Mouse (Mus musculus): ENCODE measurements around the gene Tex21.

DNA sequence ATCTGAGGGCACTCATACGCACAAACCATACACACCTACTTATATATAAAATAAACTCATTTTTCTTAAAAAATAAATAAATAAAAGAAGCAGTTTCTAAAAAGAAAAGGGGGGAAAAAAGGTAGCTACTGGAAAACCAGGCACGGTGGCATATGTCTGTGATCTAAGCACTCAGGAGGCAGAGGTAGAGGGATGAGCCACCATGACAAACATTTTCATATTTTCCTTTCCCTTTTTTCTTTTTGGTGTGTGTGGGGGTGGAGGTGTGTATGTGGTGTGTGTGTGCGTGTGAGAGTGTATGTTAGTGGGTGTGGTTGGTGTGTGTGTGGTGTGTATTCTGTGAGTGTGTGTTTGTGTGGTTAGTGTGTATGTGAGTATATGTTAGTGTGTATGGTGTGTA, 5.9 kb downstream of the Tex21 start:
- TF ChIP-seq ZNF384 (IDR thresholded peaks at IDR 0.05; ENCODE audit: low read depth, low read length) = no peak
- TF ChIP-seq POLR2A (IDR thresholded peaks at IDR 0.05; ENCODE audit: control insufficient read depth in 1 of 2, insufficient read depth in 1 of 2, low read depth in 1 of 2, low read length in 2 of 2, poor library complexity in 1 of 2) = no peak; a peak in 1 of 4 replicates
- no peak for TF ChIP-seq TAL1 (IDR thresholded peaks at IDR 0.05; ENCODE audit: low read length)
- TF ChIP-seq GABPA (IDR thresholded peaks at IDR 0.05; ENCODE audit: low read depth, low read length) = no peak

Data from MEL (cell line).